Mouse (Mus musculus) Muller cell, postnatal 12 days (primary cell): ENCODE results near the gene Pphln1.
"Not testable (repeated sequence)": the region's sequence is repeated elsewhere in the genome, so short reads cannot be mapped to it uniquely, and the experiment has no call there.

ENCODE experiments used
- DNase-seq: peaks from one replicate; pipeline ENCODE4 v3.0.0-alpha.2; 2015; ENCODE audit errors: inconsistent ontology term

Gene Pphln1

DNA sequence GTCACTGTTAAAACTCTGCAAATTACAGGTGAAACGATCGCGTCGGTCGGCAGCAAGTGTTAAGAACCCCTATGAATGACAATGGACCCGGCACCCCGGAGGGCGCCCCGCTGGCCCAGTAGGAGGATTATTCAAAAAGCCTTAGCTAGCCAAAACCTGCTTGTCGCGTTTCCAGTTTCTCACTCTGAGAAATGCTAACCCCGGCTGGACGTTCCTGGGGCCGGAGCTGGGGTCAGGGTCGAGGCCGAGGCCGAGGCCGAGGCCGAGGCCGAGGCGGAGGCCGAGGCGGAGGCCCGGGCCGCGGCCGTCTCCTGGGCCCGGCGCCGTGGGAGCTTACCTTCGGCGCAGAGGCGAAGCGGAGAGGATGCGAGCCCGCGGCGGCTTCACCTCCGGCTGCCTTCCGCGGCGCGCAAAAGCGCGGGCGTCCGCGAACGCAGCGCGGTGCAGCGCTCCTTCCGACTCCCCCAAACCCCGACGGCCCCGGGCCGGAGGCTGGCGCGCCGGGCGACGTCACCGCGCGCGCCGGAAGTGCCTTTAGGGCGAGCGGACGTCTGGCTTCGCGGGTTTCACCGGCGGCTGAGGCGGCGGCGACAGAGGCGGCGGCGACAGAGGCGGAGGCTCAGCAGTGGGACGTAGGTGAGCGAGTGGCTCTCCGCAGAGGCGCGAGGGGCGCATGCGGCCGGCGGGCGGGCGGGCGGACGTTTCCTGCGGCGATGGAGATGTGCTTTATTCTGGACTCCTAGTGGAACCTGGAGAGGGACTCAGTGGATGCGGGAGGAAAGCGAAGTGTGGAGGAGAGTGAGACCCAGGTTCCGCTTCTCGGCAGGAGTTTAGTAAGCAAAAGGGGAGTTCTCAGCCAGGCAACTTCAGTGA is at the start of gene Pphln1, which contains the start of gene Zcrb1:
Gene Pphln1 (plus strand): TSS at position 525 of the 873 bp plus-strand sequence.
Gene Zcrb1 (minus strand): TSS at position 509 of the 873 bp plus-strand sequence.
- DNase-seq: peak; percentile 94

DNA sequence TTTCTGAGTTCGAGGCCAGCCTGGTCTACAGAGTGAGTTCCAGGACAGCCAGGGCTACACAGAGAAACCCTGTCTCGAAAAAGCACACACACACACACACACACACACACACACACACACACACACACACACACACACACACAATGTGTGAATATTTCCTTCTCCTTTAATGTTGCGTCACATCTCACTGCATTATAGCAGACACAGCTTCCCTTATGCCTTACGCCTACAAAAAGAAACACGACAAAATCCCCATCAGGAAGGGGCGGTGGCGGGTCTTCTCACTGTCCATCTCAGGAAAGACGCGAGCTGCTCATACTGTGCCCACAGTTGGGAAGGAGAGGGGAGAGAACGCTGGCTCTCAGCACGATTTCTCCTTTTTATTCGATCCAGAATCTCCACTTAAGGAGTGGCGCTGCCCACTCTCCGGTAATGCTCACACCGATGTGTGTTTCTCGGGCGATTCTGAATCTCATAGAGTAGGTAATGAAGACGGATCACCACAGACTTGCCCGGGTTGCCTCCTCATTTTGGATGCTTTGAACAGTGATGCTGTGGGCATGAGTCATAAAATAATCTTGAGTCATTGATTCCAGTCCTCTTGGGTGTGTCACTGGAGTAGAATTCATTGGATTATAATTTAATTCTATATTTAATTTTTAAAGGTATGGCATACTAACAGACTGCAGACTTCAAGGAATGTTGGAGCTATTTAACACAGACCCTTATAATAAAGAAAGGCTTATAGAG is 39.6 kb upstream of the Pphln1 start:
- no peak for DNase-seq

DNA sequence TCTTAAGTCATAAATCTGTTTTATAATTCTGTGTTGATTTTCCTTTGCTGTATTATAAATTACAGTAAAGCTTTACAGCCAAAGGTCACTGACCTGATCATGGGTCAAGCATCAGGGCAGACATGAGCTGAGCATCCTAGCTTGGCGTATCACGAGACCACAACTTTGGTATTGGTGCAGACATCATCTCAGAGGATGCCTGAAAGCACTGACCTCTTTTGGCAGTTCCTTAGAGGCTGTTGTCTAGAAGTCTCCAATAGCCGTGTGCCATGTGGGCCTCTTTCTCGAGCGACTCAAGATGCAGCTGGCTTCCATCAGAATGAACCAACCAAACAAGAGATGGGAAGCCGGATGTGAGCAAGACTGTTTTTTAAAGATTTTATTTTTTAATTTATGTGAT is 32.6 kb upstream of the Pphln1 start:
- DNase-seq: no peak

DNA sequence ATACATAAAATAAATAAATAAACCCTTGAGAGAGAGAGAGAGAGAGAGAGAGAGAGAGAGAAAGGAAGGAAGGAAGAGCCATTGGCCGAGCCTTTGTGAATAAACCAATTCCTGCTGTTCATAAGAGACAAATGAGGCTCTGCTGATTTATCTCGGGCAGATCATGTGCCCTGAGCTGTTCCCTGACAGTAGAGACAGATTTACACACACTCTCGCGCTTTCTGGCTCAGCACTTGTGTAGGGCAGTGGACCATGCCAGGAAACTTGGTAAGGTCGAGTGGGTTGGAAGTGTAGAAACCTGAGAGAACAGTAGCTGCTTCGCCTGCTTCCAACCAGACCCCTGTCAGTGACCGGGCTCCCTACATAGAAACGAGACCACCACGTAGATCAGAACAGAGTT is 29.6 kb upstream of the Pphln1 start:
- no peak for DNase-seq

DNA sequence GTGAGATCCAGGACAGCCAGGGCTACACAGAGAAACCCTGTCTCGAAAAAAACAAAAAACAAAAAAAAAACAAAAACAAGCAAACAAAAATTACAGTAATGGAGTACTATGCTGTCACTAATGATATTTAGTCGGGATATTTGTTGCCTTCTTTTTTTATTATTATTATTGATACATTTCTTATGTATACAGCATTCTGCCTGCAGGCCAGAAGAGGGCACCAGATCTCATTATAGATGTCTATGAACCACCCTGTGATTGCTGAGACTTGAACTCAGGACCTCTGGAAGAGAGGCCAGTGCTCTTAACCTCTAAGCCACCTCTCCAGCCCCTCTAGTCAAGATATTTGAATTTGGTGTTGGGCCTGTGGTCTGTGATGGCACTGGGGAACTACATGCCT is 26.3 kb upstream of the Pphln1 start:
- DNase-seq: no peak

DNA sequence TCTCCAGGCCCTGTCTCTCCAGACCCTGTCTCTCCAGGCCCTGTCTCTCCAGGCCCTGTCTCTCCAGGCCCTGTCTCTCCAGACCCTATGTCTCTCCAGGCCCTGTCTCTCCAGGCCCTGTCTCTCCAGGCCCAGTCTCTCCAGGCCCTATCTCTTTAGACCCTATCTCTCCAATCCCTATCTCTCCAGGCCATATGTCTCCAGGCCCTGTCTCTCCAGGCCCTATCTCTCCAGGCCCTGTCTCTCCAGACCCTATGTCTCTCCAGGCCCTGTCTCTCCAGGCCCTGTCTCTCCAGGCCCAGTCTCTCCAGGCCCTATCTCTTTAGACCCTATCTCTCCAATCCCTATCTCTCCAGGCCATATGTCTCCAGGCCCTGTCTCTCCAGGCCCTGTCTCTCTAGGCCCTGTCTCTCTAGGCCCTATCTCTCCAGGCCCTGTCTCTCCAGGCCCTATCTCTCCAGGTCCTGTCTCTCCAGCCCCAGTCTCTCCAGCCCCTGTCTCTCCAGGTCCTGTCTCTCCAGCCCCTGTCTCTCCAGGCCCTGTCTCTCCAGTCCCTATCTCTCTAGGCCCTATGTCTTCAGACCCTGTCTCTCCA is 25.5 kb upstream of the Pphln1 start:
- not testable (repeated sequence) for DNase-seq

DNA sequence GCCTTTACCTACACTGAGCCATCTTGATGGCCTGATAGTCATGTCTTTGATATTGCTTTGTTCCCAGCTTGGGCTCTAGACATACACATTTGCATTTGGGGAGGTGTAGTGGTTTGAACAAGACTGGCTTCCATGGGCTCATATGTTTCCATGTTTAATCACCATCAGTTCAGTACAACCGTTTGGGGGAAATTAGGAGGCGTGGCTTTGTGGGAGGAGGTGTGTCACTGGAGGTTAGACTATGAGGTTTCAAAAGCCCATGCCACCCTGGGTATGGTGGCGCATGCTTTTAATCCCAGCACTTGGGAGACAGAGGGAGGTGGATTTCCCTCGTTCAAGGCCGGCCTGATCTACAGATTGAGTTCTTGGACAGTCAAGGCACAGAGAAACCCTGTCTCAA is 22.5 kb upstream of the Pphln1 start:
- DNase-seq: no peak

DNA sequence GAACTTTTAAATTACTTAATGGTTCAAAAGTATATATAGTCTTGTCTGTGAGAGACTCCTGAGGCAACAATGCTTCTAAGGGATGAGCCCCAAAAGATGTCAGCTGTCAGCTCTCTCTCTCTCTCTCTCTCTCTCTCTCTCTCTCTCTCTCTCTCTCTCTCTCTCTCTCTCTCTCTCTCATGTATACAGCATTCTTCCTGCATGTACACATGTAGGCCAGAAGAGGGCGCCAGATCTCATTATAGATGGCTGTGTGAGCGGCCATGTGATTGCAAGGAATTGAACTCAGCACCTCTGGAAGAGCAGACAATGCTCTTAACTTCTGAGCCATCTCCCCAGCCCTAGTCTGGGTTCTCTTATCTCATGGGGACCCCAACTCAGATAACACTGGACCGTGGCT is 19.0 kb upstream of the Pphln1 start:
- no peak for DNase-seq

DNA sequence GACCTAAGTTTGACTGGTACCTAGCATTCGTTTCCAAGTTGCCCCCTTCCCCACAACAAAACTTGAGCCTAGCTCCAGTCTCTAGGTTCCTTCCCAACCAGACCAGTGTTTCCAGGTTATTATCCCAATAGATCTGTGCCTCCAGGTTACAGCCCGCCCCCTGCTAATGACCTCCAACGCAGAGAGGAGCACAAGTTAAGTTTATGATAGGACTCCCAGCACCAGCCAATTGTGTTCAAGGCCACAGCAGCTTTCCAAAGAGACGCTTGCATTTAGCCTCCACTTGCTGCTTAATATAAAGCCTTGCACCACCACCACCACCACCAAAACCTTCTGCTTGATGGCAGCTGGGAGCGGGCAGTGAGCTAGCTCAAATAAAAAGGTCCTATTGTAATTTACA is 16.8 kb upstream of the Pphln1 start:
- DNase-seq: no peak

DNA sequence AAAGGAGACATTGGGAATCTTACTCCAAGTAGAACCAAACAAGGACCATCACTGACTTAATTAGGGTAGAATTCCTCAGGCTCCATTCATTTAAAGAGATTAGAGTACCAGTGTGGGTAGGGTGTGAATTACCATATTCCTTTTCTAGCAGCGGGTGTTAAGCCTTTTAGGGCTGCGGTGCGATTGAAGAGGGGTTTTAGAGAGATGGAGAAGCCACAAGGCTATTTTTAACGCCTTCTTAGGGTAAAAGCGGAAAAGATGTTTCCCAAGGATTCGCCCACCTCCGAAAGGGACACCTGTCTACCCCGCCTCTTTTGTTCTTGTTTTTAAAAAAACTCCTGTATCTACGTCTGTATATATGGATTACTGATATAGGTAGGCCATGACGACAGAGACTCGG is 881 bp upstream of the Pphln1 start:
- DNase-seq: peak; percentile 19

DNA sequence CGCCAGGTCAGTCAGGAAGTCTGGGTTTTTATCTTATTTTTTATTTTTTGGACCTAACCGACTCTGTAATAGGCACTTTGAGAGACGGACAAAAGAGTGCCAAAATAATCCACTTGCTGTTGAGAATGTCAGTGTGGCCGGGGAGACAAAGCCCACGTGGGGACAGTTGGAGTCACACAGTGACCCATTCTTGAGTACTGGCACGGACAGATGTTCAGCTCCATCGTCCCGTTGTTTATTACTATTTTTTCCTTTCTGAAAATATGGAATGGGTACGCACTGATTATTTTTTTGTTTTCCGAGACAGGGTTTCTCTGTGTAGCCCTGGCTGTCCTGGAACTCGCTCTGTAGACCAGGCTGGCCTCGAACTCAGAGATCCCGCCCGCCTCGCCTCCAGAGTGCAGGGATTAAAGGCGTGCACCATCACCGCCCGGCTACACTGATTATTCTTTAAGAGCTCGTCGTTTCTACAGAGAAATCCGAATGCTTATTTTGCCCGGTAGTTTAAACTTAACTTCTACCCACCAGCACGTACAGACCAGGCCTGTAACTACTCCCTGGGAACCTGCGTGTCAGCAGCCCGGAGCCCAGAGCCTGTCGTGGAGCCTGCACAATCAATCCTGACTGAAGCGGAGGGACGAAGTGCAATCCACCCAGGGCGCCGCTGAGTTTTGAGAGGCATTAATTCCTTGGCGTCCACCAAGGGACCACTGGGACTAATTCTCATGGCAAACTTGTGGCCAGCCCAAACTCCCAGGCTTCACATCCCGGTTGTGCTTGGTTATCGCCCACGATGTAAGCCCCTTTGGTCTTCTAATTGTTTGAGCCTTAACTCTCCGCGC is 770 bp downstream of the Pphln1 start:
- peak; percentile 9 for DNase-seq

DNA sequence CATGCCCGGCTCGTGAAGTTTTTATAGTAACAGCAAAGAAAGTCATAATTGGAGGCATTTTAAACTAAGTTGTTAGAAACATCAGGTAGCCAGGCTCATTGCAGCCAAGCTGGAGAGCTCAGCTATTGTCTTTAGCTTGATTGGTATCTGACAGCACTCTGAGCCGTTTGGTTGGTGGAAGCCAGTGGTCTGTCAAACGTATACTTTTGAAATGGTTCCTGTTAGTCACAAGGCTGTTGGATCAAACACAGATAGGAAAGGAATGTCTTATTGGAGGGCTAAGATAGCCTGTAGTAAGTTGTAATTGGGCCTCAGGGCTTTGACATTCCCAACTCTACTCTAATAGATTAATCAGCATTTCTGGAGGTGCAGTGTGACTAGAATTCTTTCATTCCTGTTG is 3.3 kb downstream of the Pphln1 start:
- no peak for DNase-seq

DNA sequence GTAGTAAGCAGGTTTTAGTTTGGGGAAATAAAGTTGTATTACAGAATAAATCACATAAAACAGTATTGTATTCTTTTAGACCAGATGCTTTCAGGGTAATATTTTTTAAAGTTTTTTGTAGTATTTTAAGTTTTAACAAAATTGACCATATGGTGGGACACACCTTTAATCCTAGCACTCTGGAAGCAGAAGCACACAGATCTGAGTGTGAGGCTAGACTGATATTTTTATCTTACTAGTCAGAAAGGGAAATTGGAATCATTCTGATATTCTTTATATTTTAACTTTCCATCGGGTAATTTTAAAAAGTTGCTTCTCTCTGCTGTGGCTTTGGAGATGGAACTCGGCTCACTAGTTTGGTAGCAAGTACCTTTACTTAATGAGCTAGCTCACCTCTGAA is 4.6 kb downstream of the Pphln1 start:
- DNase-seq: no peak

DNA sequence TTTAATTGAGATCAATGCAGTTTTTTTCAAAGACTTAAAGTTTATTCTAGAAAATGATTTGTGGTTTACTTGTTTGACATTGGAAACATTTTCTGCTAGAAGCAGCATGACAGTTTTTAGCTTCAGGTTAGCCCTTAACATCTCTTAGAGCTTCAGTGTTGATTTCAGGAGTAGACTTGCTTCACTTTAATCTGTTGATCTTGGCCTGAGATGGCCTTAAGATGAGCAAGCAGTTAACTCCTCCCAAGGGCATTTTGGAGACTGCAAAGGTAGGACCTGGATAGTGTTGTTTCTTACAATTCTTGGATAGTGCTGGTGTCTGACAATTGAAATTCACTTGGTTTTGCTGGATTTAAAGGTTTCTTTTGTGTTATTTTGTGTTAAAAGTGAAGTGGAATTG is 6.7 kb downstream of the Pphln1 start:
- DNase-seq: no peak

DNA sequence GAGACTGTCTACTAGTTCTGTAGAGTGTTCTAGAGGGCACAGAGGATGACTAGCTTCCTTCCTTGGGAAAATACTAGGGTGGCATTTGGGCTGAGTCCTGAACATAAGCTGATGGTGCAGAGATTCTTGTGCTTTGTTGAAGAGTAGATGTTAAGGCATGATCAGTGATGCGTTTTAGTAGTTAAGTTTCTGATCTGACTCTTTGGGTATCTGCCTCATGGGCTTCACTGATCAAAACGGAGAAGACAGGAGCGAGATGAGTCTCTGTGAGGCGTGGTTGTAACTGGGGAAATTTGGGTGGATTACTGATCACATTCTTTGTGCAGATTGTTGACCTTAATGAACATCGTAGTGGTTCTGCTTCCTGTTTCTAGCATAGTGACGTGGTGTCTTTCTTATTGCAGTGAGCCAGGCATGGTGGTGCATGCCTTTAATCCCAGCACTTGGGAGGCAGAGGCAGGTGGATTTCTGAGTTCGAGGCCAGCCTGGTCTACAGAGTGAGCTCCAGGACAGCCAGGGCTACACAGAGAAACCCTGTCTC is 7.4 kb downstream of the Pphln1 start:
- DNase-seq: no peak

DNA sequence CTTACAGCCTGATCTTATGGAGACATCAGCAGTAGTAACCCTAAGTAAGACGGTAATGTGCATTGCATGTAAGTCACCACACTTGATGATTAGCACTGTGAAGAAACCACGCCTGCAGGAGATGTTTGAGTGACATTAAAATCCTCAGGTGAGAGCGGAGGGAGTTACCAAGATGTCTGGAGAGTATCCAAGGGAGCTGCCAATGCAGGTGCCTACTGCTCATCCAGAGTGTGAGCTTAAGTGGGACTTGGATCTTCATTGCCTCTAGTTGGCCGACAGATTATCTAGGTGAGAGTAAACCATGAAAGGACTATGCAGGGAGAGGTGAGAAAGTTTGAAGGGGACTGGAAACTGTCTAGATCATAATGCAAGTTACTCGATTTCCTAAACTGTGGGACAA is 8.3 kb downstream of the Pphln1 start:
- DNase-seq: no peak

DNA sequence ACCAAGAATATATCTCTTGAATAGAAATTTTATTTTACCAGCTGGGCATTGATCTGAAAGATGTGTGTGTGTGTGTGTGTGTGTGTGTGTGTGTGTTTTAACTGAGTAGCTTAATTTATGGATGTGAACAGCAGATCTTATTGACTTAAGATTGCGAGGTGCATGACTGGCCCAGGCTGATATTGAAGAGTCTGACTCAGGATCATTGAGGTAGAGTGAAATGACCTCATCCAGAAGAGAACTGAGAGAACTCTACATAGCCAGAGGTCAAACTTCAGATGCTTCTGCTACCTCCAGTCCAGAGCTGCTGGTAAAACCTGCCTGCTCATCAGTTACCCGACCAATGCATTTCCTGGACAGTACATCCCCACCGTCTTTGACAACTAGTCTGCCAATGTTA is 14.3 kb downstream of the Pphln1 start:
- DNase-seq: no peak

DNA sequence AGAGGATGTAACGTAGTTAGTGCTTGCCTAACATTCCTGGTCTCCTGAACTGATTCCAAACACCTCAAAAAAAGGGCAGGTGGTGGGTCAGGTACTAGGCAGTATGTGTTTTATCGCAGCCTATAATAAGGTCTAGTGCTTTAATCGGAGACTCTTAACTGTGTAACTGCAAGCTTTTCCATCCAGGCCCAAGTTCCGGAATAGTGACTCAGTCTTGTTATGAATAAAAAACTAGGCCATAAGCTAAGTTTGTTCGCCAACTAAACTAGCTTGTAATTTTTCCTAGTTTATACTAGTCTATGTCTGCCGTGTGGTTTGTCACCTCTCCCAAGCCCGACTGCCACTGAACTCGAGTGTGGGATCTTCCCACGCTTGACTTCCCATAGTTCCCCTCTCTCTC is 16.3 kb downstream of the Pphln1 start:
- DNase-seq: no peak

DNA sequence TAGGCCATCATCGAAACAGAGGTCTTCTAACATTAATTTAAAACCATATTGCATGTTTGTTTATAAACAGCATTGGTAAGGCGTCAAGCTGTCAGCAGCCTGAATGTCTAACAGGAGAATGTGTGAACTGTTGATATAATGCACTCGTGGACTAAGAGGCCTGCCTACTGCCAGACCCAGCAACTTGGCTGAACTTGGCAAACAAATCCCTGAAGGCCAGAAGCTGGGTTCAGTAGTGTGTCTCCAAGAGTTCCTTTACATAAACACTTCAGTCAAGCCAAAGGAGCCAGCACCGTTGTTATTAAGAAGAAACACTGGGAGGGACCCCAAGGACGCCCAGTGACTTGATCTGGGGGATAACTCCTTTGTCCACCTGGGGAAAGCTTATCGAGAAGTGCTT is 18.1 kb downstream of the Pphln1 start:
- DNase-seq: no peak

DNA sequence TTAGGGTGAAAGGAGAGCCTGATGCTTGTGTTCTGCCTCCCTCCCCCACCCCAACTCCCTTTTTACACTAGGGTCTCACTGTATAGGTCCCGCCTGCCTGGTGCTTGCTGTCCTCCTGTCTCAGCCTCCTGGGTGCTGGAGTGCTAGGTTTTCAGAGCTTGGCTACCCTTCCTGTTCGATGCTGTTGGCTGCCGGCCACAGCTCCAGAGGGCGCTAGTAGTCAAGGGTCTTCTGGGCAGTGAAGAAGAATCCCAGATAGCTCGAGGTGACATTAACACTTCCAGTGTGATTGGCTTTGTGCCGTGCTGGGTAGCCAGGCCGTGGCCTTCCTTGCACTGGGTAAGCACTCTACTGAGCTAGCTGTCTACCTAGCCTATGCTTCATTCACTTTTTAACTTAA is 22.4 kb downstream of the Pphln1 start:
- no peak for DNase-seq

DNA sequence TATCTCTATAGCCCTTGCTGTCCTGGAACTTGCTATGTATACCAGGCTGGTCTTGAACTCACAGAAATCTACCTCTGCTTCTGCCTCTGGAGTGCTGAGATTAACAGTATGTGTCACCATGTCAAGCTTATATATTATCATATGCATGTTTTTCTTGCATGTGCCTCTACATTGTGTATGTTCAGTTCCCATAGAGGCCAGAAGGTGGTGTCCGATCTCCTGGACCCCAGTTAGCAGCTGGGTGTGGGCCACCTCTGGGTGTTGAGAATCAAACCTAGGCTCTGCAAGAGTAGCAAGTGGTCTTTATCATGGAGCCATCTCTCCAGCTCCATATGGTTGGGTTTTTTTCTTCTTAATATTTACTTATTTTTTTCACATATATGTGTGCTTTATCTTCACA is 24.4 kb downstream of the Pphln1 start:
- DNase-seq: no peak
